Mouse (Mus musculus) heart, embryonic 16.5 days (tissue): ENCODE measurements around the gene Slc13a2. TPM values are rescaled to one million over a fixed set of nuclear protein-coding genes. Genes with fewer than 3 reads are reported as not detected.

Experiments used
- ATAC-seq: fragments of 200-750 bp; cut with Nextera tagmentation; replicated peaks from 2 replicates; pipeline ENCODE4 v1.8.0; 2017; ENCODE audit warnings: moderate number of reproducible peaks; ENCODE audit not compliant: insufficient read depth, low FRiP score; ENCODE audit errors: extremely low read depth
- H3K27ac ChIP-seq: fragments of 300-500 bp; sonication (generic); 2 replicates; pipeline ENCODE4 v1.5.1; 2014; ENCODE audit warnings: mild to moderate bottlenecking, low read length, control low read depth, moderate library complexity
- H3K27me3 ChIP-seq: fragments of 300-500 bp; sonication (generic); 2 replicates; pipeline ENCODE4 v1.6.1; 2014; ENCODE audit warnings: low read length, mixed read lengths; ENCODE audit not compliant: control insufficient read depth, insufficient read depth
- H3K36me3 ChIP-seq: fragments of 300-500 bp; sonication (generic); 2 replicates; pipeline ENCODE4 v1.6.1; 2014; ENCODE audit not compliant: control insufficient read depth, insufficient read depth
- H3K4me1 ChIP-seq: fragments of 300-500 bp; sonication (generic); 2 replicates; pipeline ENCODE4 v1.6.1; 2014; ENCODE audit warnings: low read length, mixed read lengths; ENCODE audit not compliant: control insufficient read depth, insufficient read depth
- H3K4me2 ChIP-seq: fragments of 300-500 bp; sonication (generic); 2 replicates; pipeline ENCODE4 v1.6.1; 2014; ENCODE audit warnings: low read depth, mild to moderate bottlenecking, control low read depth, low read length
- H3K4me3 ChIP-seq: fragments of 300-500 bp; sonication (generic); 2 replicates; pipeline ENCODE4 v1.5.1; 2014; ENCODE audit warnings: mild to moderate bottlenecking, control low read depth, low read length
- H3K9ac ChIP-seq: fragments of 300-500 bp; sonication (generic); 2 replicates; pipeline ENCODE4 v1.6.1; 2014; ENCODE audit warnings: low read length, control low read depth
- H3K9me3 ChIP-seq: fragments of 300-500 bp; sonication (generic); replicated peaks from 2 replicates; pipeline ENCODE4 v1.6.1; 2016; ENCODE audit warnings: low read length; ENCODE audit not compliant: control insufficient read depth
- WGBS: fragments of 180-500 bp; shearing (Covaris S2); extraction: QIAGEN DNeasy Blood & Tissue Kit; methylation state at CpG from one replicate; pipeline ENCODE4 v1.1.7; 2014; 5-methylcytosine and 5-hydroxymethylcytosine counted together
- polyA plus RNA-seq: library from polyadenylated mRNA; unstranded; fragments of >200 nt; fragmentation: Nextera tagmentation; extraction: Ambion mirVana; gene quantifications from 2 replicates; pipeline ENCODE4 v1.2.1, GENCODE M21; 2015

The Slc13a2 gene
- 0.10 and 0.70 TPM in 2 replicates for polyA plus RNA-seq

- no peak within 1 kb of the TSS for H3K4me2 ChIP-seq
- no peaks in the 10 kb centered on the region for H3K4me1 ChIP-seq
- H3K36me3 ChIP-seq = no peaks in the 10 kb centered on the region
- peaks cover 10% of the 10 kb centered on the region; the same call in 1 of the 2 replicates for H3K27me3 ChIP-seq
- no peaks in the 10 kb centered on the region for H3K9me3 ChIP-seq
- H3K27ac ChIP-seq = no peak within 1 kb of the TSS
- no peak within 1 kb of the TSS for H3K9ac ChIP-seq
- H3K4me3 ChIP-seq = no peak within 1 kb of the TSS
- no peak for ATAC-seq
- 23% methylated on average over 13 of the region's 13 CpGs for WGBS
Measured at GRCm38 (mm10) chr11:78422055-78422819, at the start of gene Slc13a2. Gene Slc13a2 (minus strand): TSS chr11:78422217.

- Histone ChIP-seq H3K4me3 (no peak overlapping the region), H3K9ac (no peak overlapping the region), H3K27ac (no peak overlapping the region), H3K4me2 (no peak overlapping the region), H3K4me1 (no peaks in the 10 kb centered on the region; the same call in 1 of the 2 replicates), H3K36me3 (no peaks in the 10 kb centered on the region), H3K9me3 (no peaks in the 10 kb centered on the region), H3K27me3 (no peaks in the 10 kb centered on the region)
- 81% methylated on average over 10 of the region's 10 CpGs for WGBS
- ATAC-seq = no peak
Measured at GRCm38 (mm10) chr11:78471326-78472103, 49.5 kb upstream of the Slc13a2 start.

- H3K9ac ChIP-seq = no peak overlapping the region
- no peak overlapping the region for H3K27ac ChIP-seq
- no peaks in the 10 kb centered on the region for H3K9me3 ChIP-seq
- H3K4me3 ChIP-seq = no peak overlapping the region
- H3K27me3 ChIP-seq = no peaks in the 10 kb centered on the region
- ATAC-seq = no peak
- H3K4me2 ChIP-seq = no peak overlapping the region
- 45% methylated on average over 3 of the region's 3 CpGs for whole genome bisulfite sequencing
- H3K4me1 ChIP-seq = peaks cover 10% of the 10 kb centered on the region
- no peaks in the 10 kb centered on the region for H3K36me3 ChIP-seq
Measured at GRCm38 (mm10) chr11:78467932-78468331, 45.9 kb upstream of the Slc13a2 start.

- no peak overlapping the region for H3K4me3 ChIP-seq
- peaks cover 10% of the 10 kb centered on the region for H3K4me1 ChIP-seq
- no peak overlapping the region for H3K4me2 ChIP-seq
- WGBS = 67% methylated on average over 7 of the region's 7 CpGs
- H3K9me3 ChIP-seq = no peaks in the 10 kb centered on the region
- no peak overlapping the region for H3K9ac ChIP-seq
- H3K27me3 ChIP-seq = no peaks in the 10 kb centered on the region
- no peak for ATAC-seq
- H3K36me3 ChIP-seq = no peaks in the 10 kb centered on the region
- no peak overlapping the region for H3K27ac ChIP-seq
Measured at GRCm38 (mm10) chr11:78467515-78467914, 45.5 kb upstream of the Slc13a2 start.

DNA sequence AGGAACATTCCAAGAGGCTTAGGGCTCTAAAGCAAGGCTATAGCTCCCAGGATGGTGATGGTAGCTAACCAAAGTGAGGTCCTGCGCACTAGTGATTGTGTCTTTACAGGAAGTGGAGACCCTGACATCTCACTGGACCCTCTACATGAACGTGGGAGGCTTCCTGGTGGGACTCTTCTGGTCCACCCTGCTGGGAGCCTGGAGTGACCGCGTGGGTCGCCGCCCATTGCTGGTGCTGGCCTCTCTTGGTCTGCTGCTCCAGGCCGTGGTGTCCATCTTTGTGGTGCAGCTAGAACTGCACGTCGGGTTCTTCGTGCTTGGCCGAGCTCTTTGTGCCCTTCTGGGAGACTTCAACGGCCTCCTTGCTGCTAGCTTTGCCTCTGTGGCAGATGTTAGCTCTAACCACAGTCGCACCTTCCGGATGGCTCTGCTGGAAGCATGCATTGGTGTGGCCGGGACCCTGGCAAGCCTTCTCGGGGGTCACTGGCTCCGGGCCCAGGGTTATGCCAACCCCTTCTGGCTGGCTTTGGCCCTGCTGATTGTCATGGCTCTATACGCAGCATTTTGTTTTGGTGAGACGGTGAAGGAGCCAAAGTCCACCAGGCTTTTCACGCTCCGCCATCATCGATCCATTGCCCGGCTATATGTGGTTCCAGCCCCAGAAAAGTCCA is 44.4 kb upstream of the Slc13a2 start:
- 73% methylated on average over 23 of the region's 23 CpGs for WGBS
- Histone ChIP-seq H3K4me2 (peak overlapping the region; percentile 97), H3K4me1 (peaks cover 10% of the 10 kb centered on the region), H3K27ac (peak overlapping the region; percentile 93), H3K9ac (peak overlapping the region; percentile 88), H3K9me3 (no peaks in the 10 kb centered on the region), H3K36me3 (no peaks in the 10 kb centered on the region), H3K27me3 (no peaks in the 10 kb centered on the region), H3K4me3 (peak overlapping the region; percentile 84)
- ATAC-seq = no peak

DNA sequence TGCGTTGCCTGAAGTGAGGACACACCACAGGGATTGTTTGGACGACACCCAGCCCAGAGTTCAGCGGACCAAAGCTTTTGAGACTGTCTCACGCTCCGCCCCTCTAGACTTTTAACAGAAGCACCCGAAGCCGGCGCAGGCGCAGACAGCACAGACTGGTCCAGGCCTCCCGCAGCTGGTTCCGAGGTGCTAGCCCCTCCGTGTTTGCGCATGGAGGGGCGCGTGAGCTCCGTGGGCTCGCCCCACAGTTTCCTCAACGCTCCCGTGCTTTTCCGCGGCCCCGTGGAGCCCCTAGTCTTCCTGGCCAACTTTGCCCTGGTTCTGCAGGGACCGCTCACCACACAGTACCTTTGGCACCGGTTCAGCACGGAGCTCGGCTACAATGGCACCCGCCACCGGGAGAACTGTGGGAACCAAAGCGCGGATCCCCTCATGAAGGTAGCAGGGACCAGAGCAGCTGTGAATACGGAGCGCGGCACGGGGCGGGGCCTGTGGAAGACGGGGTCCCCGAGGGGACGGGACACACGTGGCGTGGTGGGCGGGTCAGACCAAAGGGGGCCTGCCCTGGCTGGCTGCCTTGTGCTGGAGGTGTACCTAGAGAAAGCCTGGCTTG is 43.7 kb upstream of the Slc13a2 start, which contains the start of gene Slc46a1:
Slc46a1 (plus strand) TSS at position 130 of the 613 bp plus-strand sequence.
- Histone ChIP-seq H3K36me3 (no peaks in the 10 kb centered on the region), H3K27ac (peak within 1 kb of the TSS; percentile 93), H3K4me1 (peaks cover 10% of the 10 kb centered on the region), H3K9ac (peak within 1 kb of the TSS; percentile 88), H3K4me3 (peak within 1 kb of the TSS; percentile 84), H3K27me3 (no peaks in the 10 kb centered on the region), H3K4me2 (peak within 1 kb of the TSS; percentile 97), H3K9me3 (no peaks in the 10 kb centered on the region)
- peak; percentile 95 for ATAC-seq
- under 1% methylated on average over 41 of the region's 41 CpGs for WGBS

- Histone ChIP-seq H3K27ac (peak overlapping the region; percentile 93; the same call in 1 of the 2 replicates), H3K4me2 (peak overlapping the region; percentile 97), H3K4me3 (peak overlapping the region; percentile 84), H3K9me3 (no peaks in the 10 kb centered on the region), H3K4me1 (peaks cover 10% of the 10 kb centered on the region), H3K36me3 (no peaks in the 10 kb centered on the region), H3K27me3 (no peaks in the 10 kb centered on the region), H3K9ac (peak overlapping the region; percentile 88)
- no peak for ATAC-seq
- WGBS = 45% methylated on average over 9 of the region's 9 CpGs
Measured at GRCm38 (mm10) chr11:78465116-78465515, 43.1 kb upstream of the Slc13a2 start.

- no peak overlapping the region for H3K27ac ChIP-seq
- H3K36me3 ChIP-seq = no peaks in the 10 kb centered on the region
- H3K4me2 ChIP-seq = no peak overlapping the region
- ATAC-seq = no peak
- H3K27me3 ChIP-seq = no peaks in the 10 kb centered on the region
- H3K4me1 ChIP-seq = peaks cover 10% of the 10 kb centered on the region
- H3K4me3 ChIP-seq = no peak overlapping the region
- H3K9me3 ChIP-seq = no peaks in the 10 kb centered on the region
- no peak overlapping the region for H3K9ac ChIP-seq
- 46% methylated on average over 13 of the region's 13 CpGs for WGBS
Measured at GRCm38 (mm10) chr11:78463286-78464036, 41.4 kb upstream of the Slc13a2 start.
